Mouse (Mus musculus): Measurements from ENCODE around the gene Lgals1. TPM values are rescaled to one million over a fixed set of nuclear protein-coding genes. Genes with fewer than 3 reads are reported as not detected.

Gene Lgals1
- total RNA-seq, 2 experiments from 2014 or later, result 26.4 to 26.8 TPM

GRCm38 (mm10) chr15:78934784-78935320 lies 8.3 kb downstream of the Lgals1 start, which contains the start of gene Nol12:
Gene Nol12, plus strand, starts transcription at chr15:78934933.
- DNase-seq (ENCODE audit: low spot score in 2 of 2), result peak; percentile 82 to 86

- DNase-seq (ENCODE audit: low spot score in 2 of 2), result no peak
Observed at GRCm38 (mm10) chr15:78936403-78936802, 9.9 kb downstream of the Lgals1 start.

- DNase-seq (ENCODE audit: low spot score in 2 of 2), result no peak
Observed at GRCm38 (mm10) chr15:78937311-78937710, 10.8 kb downstream of the Lgals1 start.

- no peak for DNase-seq (ENCODE audit: low spot score in 2 of 2)
Observed at GRCm38 (mm10) chr15:78937963-78938362, 11.4 kb downstream of the Lgals1 start.

- DNase-seq (ENCODE audit: low spot score in 2 of 2), result no peak
Observed at GRCm38 (mm10) chr15:78940325-78940724, 13.8 kb downstream of the Lgals1 start.

- peak; percentile 79 to 83 for DNase-seq (ENCODE audit: low spot score in 2 of 2)
Observed at GRCm38 (mm10) chr15:78942663-78943062, 16.1 kb downstream of the Lgals1 start.

- DNase-seq (ENCODE audit: low spot score in 2 of 2), result no peak
Observed at GRCm38 (mm10) chr15:78946232-78946631, 19.7 kb downstream of the Lgals1 start.

GRCm38 (mm10) chr15:78947657-78948056 lies 21.1 kb downstream of the Lgals1 start, which contains the start of gene Triobp:
Gene Triobp, plus strand, starts transcription at chr15:78947724.
- peak; percentile 75 to 82 for DNase-seq (ENCODE audit: low spot score in 2 of 2)

- no peak for DNase-seq (ENCODE audit: low spot score in 2 of 2)
Observed at GRCm38 (mm10) chr15:78948152-78948725, 21.7 kb downstream of the Lgals1 start.

- no peak for DNase-seq (ENCODE audit: low spot score in 2 of 2)
Observed at GRCm38 (mm10) chr15:78948883-78949282, 22.4 kb downstream of the Lgals1 start.

- DNase-seq (ENCODE audit: low spot score in 2 of 2), result no peak
Observed at GRCm38 (mm10) chr15:78955663-78956062, 29.1 kb downstream of the Lgals1 start.

- no peak for DNase-seq (ENCODE audit: low spot score in 2 of 2)
Observed at GRCm38 (mm10) chr15:78956351-78956750, 29.8 kb downstream of the Lgals1 start.

GRCm38 (mm10) chr15:78957021-78957420 lies 30.5 kb downstream of the Lgals1 start:
- DNase-seq (ENCODE audit: low spot score in 2 of 2), result no peak

GRCm38 (mm10) chr15:78959537-78959936 lies 33.0 kb downstream of the Lgals1 start:
- DNase-seq (ENCODE audit: low spot score in 2 of 2), result no peak

- DNase-seq (ENCODE audit: low spot score in 2 of 2), result no peak
Observed at GRCm38 (mm10) chr15:78960088-78960487, 33.6 kb downstream of the Lgals1 start.

- peak; percentile 40 to 46 for DNase-seq (ENCODE audit: low spot score in 2 of 2)
Observed at GRCm38 (mm10) chr15:78962885-78963284, 36.4 kb downstream of the Lgals1 start.

- DNase-seq (ENCODE audit: low spot score in 2 of 2), result no peak
Observed at GRCm38 (mm10) chr15:78971626-78972025, 45.1 kb downstream of the Lgals1 start.

- no peak for DNase-seq (ENCODE audit: low spot score in 2 of 2)
Observed at GRCm38 (mm10) chr15:78973950-78974349, 47.4 kb downstream of the Lgals1 start.

GRCm38 (mm10) chr15:78977676-78978159 lies 51.2 kb downstream of the Lgals1 start:
- no peak for DNase-seq (ENCODE audit: low spot score in 2 of 2)

GRCm38 (mm10) chr15:78978875-78979274 lies 52.4 kb downstream of the Lgals1 start:
- no peak for DNase-seq (ENCODE audit: low spot score in 2 of 2)

Measured in left cerebral cortex, adult 18-20 months (tissue).